Mouse (Mus musculus) limb, embryonic 15.5 days (tissue): ENCODE measurements around the gene Ocrl. TPM values are rescaled to one million over a fixed set of nuclear protein-coding genes. Genes with fewer than 3 reads are reported as not detected.

Source experiments
- ATAC-seq: fragments of 200-750 bp; cut with Nextera tagmentation; 2 replicates; pipeline ENCODE4 v1.8.0; 2017; ENCODE audit warnings: low read depth, moderate TSS enrichment; ENCODE audit not compliant: insufficient number of reproducible peaks, low FRiP score, low TSS enrichment
- H3K27ac ChIP-seq: fragments of 300-500 bp; sonication (generic); 2 replicates; pipeline ENCODE4 v1.5.1; 2015; ENCODE audit warnings: moderate library complexity, mild to moderate bottlenecking, inconsistent platforms
- H3K27me3 ChIP-seq: fragments of 300-500 bp; sonication (generic); 2 replicates; pipeline ENCODE4 v1.6.1; 2015; ENCODE audit warnings: inconsistent platforms
- H3K36me3 ChIP-seq: fragments of 300-500 bp; sonication (generic); 2 replicates; pipeline ENCODE4 v1.6.1; 2015; ENCODE audit warnings: inconsistent platforms
- H3K4me1 ChIP-seq: fragments of 300-500 bp; sonication (generic); 2 replicates; pipeline ENCODE4 v1.6.1; 2015; ENCODE audit warnings: inconsistent platforms
- H3K4me2 ChIP-seq: fragments of 300-500 bp; sonication (generic); 2 replicates; pipeline ENCODE4 v1.6.1; 2015; ENCODE audit warnings: mild to moderate bottlenecking, inconsistent platforms
- H3K4me3 ChIP-seq: fragments of 300-500 bp; sonication (generic); 2 replicates; pipeline ENCODE4 v1.5.1; 2015; ENCODE audit warnings: mild to moderate bottlenecking, inconsistent platforms
- H3K9ac ChIP-seq: fragments of 300-500 bp; sonication (generic); 2 replicates; pipeline ENCODE4 v1.6.1; 2015; ENCODE audit warnings: inconsistent platforms
- H3K9me3 ChIP-seq: fragments of 300-500 bp; sonication (generic); 2 replicates; pipeline ENCODE4 v1.6.1; 2016; ENCODE audit warnings: inconsistent platforms
- WGBS: fragments of 180-500 bp; shearing (Covaris S2); methylation state at CpG from one replicate; pipeline ENCODE4 v1.1.7; 2015; 5-methylcytosine and 5-hydroxymethylcytosine counted together
- polyA plus RNA-seq: library from polyadenylated mRNA; unstranded; fragments of >200 nt; fragmentation: Nextera tagmentation; extraction: Ambion mirVana; gene quantifications from 2 replicates; pipeline ENCODE4 v1.2.1, GENCODE M21; 2015

Gene Ocrl
- polyA plus RNA-seq, 1 experiment from 2014 or later = 20.0 TPM

DNA sequence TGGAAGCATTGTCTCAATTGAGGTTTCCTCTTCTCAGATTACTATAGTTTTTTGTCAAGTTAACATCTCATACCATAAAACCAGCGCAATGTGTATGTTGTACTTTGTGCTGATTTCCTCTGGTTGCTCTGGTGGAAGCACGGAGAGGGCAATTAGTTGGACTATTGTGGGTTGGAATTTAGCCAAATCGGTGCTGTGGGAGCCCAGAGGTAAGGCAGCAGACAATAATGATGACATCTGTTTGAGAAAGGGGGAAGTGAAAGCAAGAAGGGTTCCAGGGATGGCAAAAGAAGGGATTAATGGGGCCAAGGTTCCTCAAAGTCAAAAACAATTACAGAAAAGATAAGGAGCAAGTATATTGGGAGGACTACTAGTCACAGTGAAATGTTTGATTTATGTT, 15.8 kb downstream of the Ocrl start:
- ATAC-seq = no peak
- Histone ChIP-seq H3K27ac (no peak overlapping the region), H3K4me3 (no peak overlapping the region), H3K9ac (no peak overlapping the region), H3K4me2 (no peak overlapping the region), H3K27me3 (no peaks in the 10 kb centered on the region), H3K4me1 (no peaks in the 10 kb centered on the region), H3K9me3 (no peaks in the 10 kb centered on the region), H3K36me3 (no peaks in the 10 kb centered on the region)
- WGBS = 64% methylated on average over 3 of the region's 3 CpGs

DNA sequence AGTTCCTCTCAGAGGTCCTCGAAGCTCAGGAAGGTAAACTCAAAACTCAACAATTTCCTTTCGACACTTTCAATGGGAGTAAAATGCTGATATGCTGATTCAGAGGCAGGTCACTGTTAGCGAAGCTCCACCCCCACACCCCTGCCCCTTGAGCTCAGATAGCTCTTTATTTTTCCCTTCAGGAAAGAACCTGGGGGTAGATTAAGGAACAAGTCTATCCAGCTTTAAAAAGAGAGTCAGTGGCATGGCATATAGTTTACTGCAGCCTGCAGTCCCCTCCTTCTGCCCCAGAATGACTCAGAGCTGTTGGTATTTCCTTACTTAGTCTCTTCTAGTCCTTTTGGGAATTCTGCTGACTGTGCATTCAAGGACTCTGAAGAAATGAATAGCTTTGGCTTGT, 18.3 kb downstream of the Ocrl start:
- no peak for ATAC-seq
- H3K27me3 ChIP-seq = no peaks in the 10 kb centered on the region
- 52% methylated on average over 3 of the region's 3 CpGs for WGBS

GRCm38 (mm10) chrX:47934352-47934751, 22.2 kb downstream of the Ocrl start:
- Histone ChIP-seq H3K9ac (no peak overlapping the region), H3K4me2 (no peak overlapping the region), H3K27ac (no peak overlapping the region), H3K4me3 (no peak overlapping the region), H3K4me1 (no peaks in the 10 kb centered on the region), H3K9me3 (no peaks in the 10 kb centered on the region), H3K27me3 (no peaks in the 10 kb centered on the region), H3K36me3 (peaks cover 9% of the 10 kb centered on the region; the same call in 1 of the 2 replicates)
- ATAC-seq = no peak
- 89% methylated on average over 11 of the region's 11 CpGs for WGBS

More for the DNA sequence above, 18.3 kb downstream of the Ocrl start:
- H3K36me3 ChIP-seq = peaks cover 5% of the 10 kb centered on the region; the same call in 1 of the 2 replicates
- no peaks in the 10 kb centered on the region for H3K9me3 ChIP-seq
- no peak overlapping the region for H3K4me3 ChIP-seq
- H3K4me1 ChIP-seq = no peaks in the 10 kb centered on the region
- no peak overlapping the region for H3K4me2 ChIP-seq
- H3K27ac ChIP-seq = no peak overlapping the region
- H3K9ac ChIP-seq = no peak overlapping the region

- Histone ChIP-seq H3K27me3 (no peaks in the 10 kb centered on the region), H3K4me2 (no peak overlapping the region), H3K4me3 (no peak overlapping the region), H3K9ac (no peak overlapping the region), H3K4me1 (no peaks in the 10 kb centered on the region), H3K27ac (no peak overlapping the region), H3K9me3 (no peaks in the 10 kb centered on the region), H3K36me3 (peaks cover 9% of the 10 kb centered on the region; the same call in 1 of the 2 replicates)
- ATAC-seq = no peak
- 82% methylated on average over 5 of the region's 5 CpGs for WGBS
Measured at GRCm38 (mm10) chrX:47936885-47937284, 24.7 kb downstream of the Ocrl start.

GRCm38 (mm10) chrX:47937740-47938139, 25.6 kb downstream of the Ocrl start:
- no peaks in the 10 kb centered on the region for H3K9me3 ChIP-seq
- peaks cover 9% of the 10 kb centered on the region; the same call in 1 of the 2 replicates for H3K36me3 ChIP-seq
- no peaks in the 10 kb centered on the region for H3K27me3 ChIP-seq
- ATAC-seq = no peak
- H3K27ac ChIP-seq = no peak overlapping the region
- H3K4me3 ChIP-seq = no peak overlapping the region
- WGBS = 44% methylated on average over 2 of the region's 2 CpGs
- no peak overlapping the region for H3K4me2 ChIP-seq
- H3K9ac ChIP-seq = no peak overlapping the region
- H3K4me1 ChIP-seq = no peaks in the 10 kb centered on the region

- H3K27ac ChIP-seq = no peak overlapping the region
- ATAC-seq = no peak
- no peaks in the 10 kb centered on the region for H3K27me3 ChIP-seq
- H3K4me3 ChIP-seq = no peak overlapping the region
- no peak overlapping the region for H3K9ac ChIP-seq
- H3K36me3 ChIP-seq = 0 out of 2 replicates have a peak, but pooled peaks cover 5% of the 10 kb centered on the region
- WGBS = 56% methylated on average over 3 of the region's 3 CpGs
- H3K9me3 ChIP-seq = no peaks in the 10 kb centered on the region
- no peak overlapping the region for H3K4me2 ChIP-seq
- H3K4me1 ChIP-seq = no peaks in the 10 kb centered on the region
Measured at GRCm38 (mm10) chrX:47949729-47950128, 37.5 kb downstream of the Ocrl start.

- no peak overlapping the region for H3K9ac ChIP-seq
- no peak overlapping the region for H3K27ac ChIP-seq
- no peak overlapping the region for H3K4me3 ChIP-seq
- ATAC-seq = no peak
- no peaks in the 10 kb centered on the region for H3K9me3 ChIP-seq
- no peak overlapping the region for H3K4me2 ChIP-seq
- H3K36me3 ChIP-seq = no peaks in the 10 kb centered on the region; the same call in 1 of the 2 replicates
- H3K4me1 ChIP-seq = no peaks in the 10 kb centered on the region
- no peaks in the 10 kb centered on the region for H3K27me3 ChIP-seq
- WGBS = 91% methylated on average over 3 of the region's 3 CpGs
Measured at GRCm38 (mm10) chrX:47962579-47962978, 50.4 kb downstream of the Ocrl start.

DNA sequence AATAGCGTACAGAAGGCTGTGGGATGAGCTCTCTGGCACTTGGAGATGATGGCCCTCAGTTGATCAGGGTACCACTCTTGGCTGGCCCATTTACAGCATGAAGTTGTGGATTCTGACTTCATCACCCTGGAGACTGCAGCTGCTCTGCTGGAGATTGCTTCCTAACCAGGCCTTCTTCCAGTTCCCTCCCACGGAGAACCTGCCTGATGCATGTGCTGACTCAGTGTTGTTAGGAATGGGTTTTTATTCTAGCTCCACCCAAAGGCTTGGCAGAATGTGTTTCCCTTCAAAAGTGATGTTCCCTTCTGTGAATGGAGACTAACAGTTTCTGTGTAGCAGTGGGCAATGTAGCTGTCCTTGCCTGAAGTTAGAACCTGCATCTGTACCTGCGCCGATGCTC, 58.2 kb downstream of the Ocrl start:
- ATAC-seq = no peak
- 88% methylated on average over 4 of the region's 4 CpGs for WGBS

GRCm38 (mm10) chrX:47970864-47971263, 58.7 kb downstream of the Ocrl start:
- Histone ChIP-seq H3K4me2 (no peak overlapping the region), H3K9me3 (no peaks in the 10 kb centered on the region), H3K27me3 (no peaks in the 10 kb centered on the region), H3K36me3 (no peaks in the 10 kb centered on the region), H3K27ac (no peak overlapping the region), H3K4me3 (no peak overlapping the region), H3K9ac (no peak overlapping the region), H3K4me1 (no peaks in the 10 kb centered on the region)
- 93% methylated on average over 3 of the region's 3 CpGs for WGBS
- ATAC-seq = no peak

More for the DNA sequence above, 58.2 kb downstream of the Ocrl start:
- no peaks in the 10 kb centered on the region for H3K9me3 ChIP-seq
- H3K4me2 ChIP-seq = no peak overlapping the region
- no peaks in the 10 kb centered on the region for H3K36me3 ChIP-seq
- no peaks in the 10 kb centered on the region for H3K27me3 ChIP-seq
- no peak overlapping the region for H3K4me3 ChIP-seq
- H3K9ac ChIP-seq = no peak overlapping the region
- H3K27ac ChIP-seq = no peak overlapping the region
- H3K4me1 ChIP-seq = no peaks in the 10 kb centered on the region

DNA sequence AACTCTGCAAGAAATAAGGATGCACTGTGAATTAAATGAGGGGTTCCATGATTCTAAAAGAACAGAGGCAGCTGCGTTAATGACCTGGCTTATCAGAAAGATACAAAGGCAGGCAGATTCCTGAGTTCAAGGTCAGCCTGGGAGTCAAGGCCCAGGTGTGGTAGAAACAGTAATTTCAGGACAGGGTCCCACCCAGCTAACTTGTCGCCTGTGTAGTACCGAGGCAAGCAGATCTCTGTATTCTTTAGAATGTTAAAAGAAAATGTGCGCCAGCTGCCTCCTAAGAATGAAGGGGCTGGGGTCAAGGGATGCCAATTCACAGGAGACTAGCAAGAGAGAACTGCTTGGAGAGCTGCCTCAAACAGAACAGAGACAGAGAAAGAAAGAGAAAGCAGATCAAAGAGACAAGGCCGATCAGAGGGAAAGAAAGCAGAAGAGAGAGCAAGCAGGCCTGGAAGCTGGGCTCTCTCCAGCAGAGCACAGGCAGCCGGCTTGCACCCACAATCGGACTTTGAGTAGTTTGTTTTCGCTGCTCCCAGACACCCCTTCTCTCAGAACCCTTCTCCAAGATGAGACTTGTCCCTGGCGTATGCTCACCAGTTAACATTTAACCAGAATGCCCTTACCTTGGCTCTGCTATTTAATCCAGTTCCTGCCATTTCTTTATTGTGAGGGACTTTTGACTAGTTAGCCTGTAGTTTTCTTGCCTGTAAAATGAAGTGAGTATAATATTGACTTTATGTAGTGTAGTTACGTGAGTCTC, 59.4 kb downstream of the Ocrl start:
- H3K27ac ChIP-seq = no peak overlapping the region
- no peaks in the 10 kb centered on the region for H3K36me3 ChIP-seq
- no peak overlapping the region for H3K4me2 ChIP-seq
- H3K4me3 ChIP-seq = no peak overlapping the region
- WGBS = 73% methylated on average over 10 of the region's 10 CpGs
- no peak overlapping the region for H3K9ac ChIP-seq
- H3K4me1 ChIP-seq = no peaks in the 10 kb centered on the region
- no peaks in the 10 kb centered on the region for H3K9me3 ChIP-seq
- H3K27me3 ChIP-seq = no peaks in the 10 kb centered on the region
- no peak for ATAC-seq

- no peaks in the 10 kb centered on the region for H3K36me3 ChIP-seq
- H3K9me3 ChIP-seq = no peaks in the 10 kb centered on the region
- H3K27ac ChIP-seq = no peak overlapping the region
- no peaks in the 10 kb centered on the region for H3K27me3 ChIP-seq
- 71% methylated on average over 4 of the region's 4 CpGs for WGBS
- H3K4me3 ChIP-seq = no peak overlapping the region
- no peaks in the 10 kb centered on the region for H3K4me1 ChIP-seq
- H3K4me2 ChIP-seq = no peak overlapping the region
- H3K9ac ChIP-seq = no peak overlapping the region
- no peak for ATAC-seq
Measured at GRCm38 (mm10) chrX:47976551-47976950, 64.4 kb downstream of the Ocrl start.

- Histone ChIP-seq H3K27ac (no peak overlapping the region), H3K36me3 (no peaks in the 10 kb centered on the region), H3K4me1 (no peaks in the 10 kb centered on the region), H3K27me3 (no peaks in the 10 kb centered on the region), H3K4me3 (no peak overlapping the region), H3K9ac (no peak overlapping the region), H3K9me3 (no peaks in the 10 kb centered on the region), H3K4me2 (no peak overlapping the region)
- no peak for ATAC-seq
- WGBS = 86% methylated on average over 5 of the region's 5 CpGs
Measured at GRCm38 (mm10) chrX:47977078-47977477, 64.9 kb downstream of the Ocrl start.
